Mouse (Mus musculus) stomach, postnatal 0 days (tissue): ENCODE measurements at regions not wholly inside any gene's neighbourhood (a gene's known extent, or its start where the extent isn't known, plus 50 kb on each side); places are given as distances from the start of the nearest gene placed in this dataset.

Experiments
- CTCF ChIP-seq: IDR thresholded peaks from 2 replicates; pipeline ENCODE4 v1.5.1; 2016; ENCODE audit warnings: antibody characterized with exemption, low read depth, mild to moderate bottlenecking, moderate library complexity
- EP300 ChIP-seq: optimal IDR thresholded peaks from 2 replicates; pipeline ENCODE3; 2016; ENCODE audit warnings: antibody characterized with exemption

GRCm38 (mm10) chr16:71860205-71860604 lies 447.9 kb upstream of the Robo1 start:
- TF ChIP-seq EP300 = no peak
- no peak for TF ChIP-seq CTCF
